Mouse (Mus musculus) neural tube, embryonic 10.5 days (tissue): ENCODE data around the gene Lin37.
A peak's percentile ranks its signal among the peaks of the same experiment; 100 is the strongest.

ENCODE experiments used
- DNase-seq: peaks from one replicate; pipeline ENCODE4 v3.0.0-alpha.2; 2017; ENCODE audit warnings: low spot score; ENCODE audit errors: extremely low spot score

Lin37 gene

DNA sequence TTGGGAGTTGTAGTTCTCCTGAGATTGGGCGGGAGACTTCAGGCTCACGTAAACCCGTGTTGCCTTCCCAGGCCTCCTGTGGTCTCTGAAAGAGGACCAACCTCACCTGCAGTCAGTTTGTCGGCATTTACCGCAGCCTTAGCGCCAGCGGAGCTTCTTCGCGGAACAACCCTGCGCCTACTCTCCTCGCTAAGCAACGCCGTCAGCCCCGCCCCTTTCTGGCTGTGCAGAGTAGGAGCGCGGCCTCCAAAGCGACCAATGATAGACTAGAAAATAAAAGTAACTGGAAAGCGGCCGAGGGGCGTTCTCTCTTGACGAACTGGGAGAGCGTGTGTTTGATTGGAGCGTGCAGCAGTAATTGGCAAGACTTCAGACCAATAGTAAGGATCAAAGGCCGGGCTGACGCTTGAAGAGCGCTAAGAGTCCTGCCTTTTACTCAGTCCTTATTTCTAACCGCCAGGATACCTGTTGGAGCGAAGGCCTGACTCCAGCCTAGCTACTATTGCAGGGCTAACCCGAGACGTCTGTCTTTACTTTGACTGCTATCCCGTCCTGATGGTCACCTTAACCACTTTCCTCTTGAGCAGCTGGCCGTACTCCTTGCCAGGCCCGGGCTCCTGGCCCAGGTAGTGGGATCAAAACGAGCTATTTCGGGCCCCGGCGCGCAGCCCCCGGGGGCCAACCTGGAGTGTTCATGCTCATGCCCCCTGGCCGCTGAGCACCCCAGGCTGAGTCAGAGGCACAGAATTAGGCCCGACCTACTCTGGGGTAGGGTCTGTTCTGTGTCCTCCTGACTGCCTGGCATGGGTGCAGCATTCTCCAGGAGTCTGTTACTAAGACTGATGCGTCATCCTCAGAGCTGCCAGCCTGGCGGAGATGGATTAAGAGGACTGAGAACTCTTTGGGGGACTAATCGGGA lies 7.3 kb downstream of the Lin37 start, which contains the start of the genes Hspb6 and Proser3:
TSS of gene Hspb6 (plus strand) at position 77 of the 919 bp plus-strand sequence.
TSS of gene Proser3 (minus strand) at position 198 of the 919 bp plus-strand sequence.
- peak; percentile 94 for DNase-seq

DNA sequence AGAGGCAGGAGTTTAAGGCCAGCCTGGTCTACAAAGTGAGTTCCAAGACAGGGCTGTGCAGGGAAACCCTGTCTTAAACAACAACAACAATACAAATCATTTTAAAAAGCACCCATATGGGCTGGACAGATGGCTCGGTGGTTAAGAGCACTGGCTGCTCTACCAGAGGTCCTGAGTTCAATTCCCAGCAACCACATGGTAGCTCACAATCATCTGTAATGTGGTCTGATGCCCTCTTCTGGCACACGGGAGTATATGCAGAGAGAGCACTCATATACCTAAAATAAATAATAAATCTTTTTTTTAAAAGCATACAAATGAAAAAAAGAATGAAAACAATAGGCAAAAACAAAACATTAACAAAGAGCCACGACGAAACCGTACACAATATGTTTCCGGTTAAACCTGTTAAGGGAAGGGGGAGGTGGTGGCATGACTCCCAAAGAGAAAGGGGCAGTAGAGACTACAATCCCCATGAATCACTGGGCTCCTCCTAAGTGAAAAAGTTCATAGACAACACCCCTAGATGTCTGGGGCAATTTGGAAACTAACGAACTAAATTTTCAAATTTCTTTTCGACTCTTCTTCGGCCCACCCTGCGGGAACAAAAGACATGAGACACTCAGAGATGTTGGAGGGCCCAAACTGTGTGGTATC lies 8.1 kb downstream of the Lin37 start:
- DNase-seq, result no peak

DNA sequence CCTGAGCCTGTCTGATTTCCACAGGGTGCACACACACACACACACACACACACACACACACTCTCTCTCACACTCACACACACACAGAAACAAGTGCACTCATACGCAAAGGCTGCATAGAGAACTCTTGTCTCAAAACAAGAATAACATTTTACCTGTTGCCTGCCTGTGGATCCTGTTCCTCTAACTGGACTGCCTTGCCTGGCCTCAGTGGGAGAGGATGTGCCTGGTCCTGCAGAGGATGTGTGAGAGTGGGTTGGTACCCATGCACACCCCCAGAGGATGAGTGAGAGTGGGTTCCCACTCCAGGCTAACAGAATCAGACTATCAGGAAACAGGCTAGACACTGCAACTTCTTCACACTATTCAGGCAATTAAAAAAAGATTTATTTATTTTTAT lies 9.0 kb downstream of the Lin37 start:
- DNase-seq, result no peak

DNA sequence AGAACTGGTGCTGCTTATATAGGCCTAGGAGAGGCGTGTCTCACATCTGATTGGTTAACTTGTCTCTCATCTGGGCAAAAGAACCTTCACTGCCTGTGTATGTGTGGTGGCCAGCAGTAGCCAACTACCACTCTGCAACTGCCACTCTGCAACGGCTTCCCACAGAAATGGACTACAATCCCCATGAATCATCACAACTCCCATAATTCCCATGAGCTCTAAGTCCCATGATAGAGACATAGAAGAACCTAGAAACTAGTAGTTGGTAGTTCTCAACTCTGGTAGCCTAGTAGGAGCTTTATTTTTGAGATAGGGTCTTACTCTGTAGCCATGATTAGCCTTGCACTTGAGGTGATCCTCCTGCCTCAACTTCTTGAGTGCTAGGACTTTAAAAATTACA lies 9.8 kb downstream of the Lin37 start:
- no peak for DNase-seq

DNA sequence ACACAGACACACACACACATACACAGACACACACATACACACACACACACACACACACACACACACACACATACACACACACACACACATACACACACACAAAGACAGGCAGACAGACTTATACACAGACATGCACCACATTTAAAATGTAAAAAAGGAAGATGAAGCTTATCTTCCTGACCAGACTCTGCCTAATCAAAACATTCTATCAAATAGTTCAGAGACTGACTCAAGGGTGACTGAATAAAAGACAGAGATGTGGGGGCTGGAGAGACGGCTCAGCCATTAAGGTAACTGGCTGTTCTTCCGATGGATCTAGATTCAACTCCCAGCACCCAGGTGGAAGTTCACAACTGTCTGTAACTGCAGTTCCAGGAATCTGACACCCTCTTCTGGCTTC lies 15.3 kb downstream of the Lin37 start:
- no peak for DNase-seq

DNA sequence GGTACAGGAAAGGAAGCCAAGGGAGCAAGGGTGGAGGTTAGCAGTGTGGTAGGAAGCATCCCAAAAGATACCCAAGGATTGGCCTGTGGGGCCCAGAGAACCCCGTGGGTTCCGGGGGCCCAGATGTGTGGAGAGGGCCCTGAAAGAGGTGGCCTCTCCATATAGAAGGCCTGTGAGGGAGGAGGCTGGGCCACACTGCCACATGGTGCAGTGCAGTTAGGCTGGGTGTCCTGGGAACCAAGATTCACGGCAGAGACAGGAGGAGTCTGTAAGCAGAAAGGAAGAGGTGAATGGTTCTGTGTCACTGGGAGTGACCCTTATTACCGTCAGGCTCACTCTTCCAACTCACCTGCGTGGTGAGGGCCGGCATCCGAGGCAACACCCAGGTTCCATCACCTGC lies 19.1 kb downstream of the Lin37 start:
- DNase-seq, result no peak

DNA sequence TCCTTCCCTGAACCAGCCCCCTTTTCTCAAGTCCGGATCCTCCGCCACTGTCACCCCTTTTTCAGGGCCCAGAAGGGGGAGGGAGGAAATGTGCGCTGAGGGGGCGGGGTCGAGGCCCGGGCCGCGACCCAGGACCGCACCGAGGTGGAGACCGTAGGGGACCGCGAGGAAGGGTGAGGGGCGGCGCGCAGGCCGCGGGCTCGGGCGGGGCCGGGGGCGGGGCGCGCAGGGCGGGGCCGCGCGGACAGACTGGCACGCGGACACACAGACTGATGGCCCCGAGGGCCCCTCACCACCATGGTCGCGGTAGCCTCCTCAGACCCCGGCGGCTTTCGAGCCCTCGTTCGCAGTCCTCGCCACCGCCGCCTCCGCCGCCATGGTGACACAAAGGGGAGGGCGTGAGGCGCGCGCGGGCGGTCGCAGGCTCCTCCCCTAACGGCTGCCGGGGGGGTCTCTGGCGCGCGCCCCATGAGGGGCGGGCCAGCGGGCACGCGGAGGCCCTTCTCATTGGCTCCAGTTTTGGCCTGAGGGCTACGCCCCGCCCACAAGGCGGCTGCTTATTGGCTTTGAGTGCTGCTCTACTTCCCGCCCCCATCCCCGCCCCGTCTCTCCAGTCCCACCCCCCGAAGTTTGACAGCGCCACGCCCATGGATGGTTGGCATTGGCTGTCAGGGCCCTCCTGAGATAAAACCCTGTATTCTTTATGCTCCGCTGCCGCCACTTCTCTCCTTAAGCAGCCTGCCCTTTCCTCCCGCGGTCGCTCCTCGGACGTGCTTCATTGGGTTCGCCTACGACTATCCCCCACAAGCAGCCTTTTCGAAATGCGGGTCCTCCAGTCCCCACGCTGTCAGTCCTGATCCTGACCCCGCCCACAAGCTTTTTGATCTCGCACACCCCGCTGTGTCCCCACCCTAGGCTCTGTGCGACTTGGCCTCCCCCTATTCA lies 24.7 kb downstream of the Lin37 start, which contains the start of gene Arhgap33:
TSS of gene Arhgap33 (minus strand) at position 428 of the 945 bp plus-strand sequence.
- peak; percentile 94 for DNase-seq

DNA sequence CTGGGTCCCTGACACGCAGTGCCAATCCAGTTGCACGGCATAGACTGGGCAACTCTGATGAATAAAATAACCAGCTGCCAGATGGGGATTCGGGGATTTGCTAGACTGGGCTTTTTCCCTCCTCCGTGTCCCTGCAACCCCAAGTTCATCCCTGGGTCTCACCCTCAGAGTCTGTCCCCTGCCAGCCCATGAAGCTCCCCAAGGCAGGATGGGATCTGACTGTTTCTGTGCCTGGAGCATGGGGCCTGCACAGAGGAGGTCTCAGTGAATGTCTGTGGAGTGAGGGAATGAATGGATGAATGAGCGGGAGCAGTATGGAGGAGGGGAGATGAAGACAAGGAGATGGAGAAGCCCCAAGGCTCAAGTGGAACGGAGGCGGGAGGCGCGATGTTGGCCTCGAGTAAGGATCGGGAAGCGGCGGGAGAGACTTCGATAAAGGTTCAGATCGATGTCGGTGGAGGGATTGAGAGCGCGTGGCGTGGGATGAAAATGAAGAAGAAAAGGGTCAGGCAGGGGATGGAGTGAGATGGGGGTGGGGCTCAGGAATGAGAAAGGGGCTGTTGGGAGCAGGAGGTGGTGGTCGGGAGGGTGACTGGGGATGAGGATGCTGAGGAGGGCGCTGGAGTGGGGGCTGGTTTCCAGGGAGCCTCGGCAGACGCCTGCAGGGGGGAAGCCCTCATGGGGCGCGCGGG lies 25.6 kb downstream of the Lin37 start:
- DNase-seq, result peak; percentile 57

DNA sequence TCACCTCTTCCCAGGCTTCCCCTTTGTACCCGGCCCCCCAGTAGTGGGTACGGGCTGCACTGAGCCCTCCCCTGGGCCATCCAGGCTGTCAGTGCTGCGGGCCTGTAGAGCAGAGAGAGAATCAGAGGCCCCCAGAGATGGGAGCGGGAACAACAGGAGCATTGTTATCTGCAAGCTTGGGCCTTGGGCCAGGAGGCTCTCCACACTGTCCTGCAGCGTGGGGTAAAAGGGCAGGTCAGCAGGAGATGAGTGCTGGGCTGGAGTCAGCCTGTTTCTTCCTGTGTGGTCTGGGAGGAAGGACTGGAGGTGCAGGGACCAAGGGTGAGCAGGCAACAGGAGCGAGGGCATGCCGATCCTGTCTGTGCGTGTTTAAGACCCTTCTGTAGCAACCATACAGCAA lies 26.7 kb downstream of the Lin37 start:
- peak; percentile 47 for DNase-seq

DNA sequence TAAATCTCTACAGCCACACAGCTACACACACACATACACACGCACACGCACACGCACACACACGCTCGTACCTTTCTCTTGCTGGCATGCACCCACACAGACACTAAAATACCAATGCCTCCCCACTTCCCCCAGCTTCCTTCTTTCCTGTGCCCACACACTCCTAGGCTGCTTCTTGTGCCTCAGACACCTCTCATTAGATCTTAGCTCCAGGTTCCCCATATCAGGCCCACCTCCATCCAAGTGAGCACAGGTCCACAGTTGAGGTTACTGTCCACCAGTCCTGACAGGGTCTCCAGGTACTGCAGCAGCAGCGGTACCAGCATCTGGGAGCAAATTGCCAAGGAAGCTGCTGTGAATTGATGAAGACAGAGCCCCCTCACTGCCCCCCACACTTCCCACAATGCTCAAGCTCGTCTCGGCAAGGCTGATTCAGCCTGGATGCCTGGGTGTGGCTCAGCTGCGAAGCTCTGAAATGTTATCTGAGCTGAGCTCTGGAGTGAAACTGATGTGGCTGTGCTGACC lies 28.3 kb downstream of the Lin37 start:
- no peak for DNase-seq

DNA sequence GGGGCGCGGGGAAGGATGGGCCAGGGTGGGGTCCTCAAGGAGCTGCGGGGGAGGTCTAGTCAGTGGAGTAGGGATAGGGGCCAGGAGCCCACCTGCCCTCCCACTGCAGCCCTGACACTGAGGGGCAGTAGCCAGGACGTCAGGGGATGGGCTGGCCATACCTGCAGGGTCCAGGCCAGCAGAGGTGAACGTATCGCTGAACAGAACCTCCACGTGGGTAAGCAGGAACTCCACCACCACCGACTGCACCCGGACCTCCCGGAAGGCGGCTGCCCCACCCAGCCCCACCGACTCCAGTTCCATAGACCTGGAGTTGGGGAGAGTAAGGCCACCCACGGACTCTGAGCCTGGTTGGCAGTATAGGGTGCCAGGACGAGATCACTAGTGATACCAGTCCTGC lies 32.7 kb downstream of the Lin37 start:
- no peak for DNase-seq

DNA sequence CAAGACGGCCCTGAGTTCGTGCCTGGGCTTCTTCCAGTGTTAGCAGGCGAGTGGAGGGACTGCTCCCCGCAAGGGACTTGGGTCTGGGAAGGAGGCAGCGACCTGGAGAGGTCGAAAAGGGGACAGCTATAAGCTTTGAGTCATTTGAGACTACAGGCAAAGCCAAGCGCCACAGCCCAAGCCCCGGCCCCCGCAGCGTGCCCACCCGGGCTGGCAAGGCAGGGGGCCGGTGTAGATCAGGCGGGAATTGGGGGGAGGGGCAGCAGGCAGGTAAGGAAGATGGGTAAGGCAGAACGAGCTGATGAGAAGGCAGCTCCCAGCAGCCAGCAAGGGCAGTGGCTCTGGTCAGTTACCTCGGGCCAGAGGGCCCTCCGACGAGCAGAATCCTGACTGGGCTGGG lies 33.2 kb downstream of the Lin37 start:
- DNase-seq, result no peak

DNA sequence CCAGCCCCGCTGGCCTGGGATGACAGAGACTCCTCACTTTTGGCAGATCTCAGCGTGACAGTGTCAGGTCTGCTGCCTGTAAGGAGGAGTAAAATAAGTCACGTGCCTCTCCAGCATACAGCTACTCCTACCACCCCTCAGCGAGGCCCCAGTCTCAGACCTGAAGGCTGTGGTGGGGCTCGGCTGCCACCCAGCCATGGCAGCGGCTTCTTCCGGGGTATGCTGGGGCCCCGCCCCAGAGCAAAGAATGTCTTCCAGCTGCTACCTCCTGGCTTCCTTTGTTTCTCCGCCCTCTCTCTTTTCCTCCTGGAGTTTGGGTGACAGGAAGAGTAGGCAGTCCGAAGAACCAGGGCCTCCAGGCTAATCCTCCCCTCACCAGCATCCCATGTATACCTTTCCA lies 33.7 kb downstream of the Lin37 start:
- peak; percentile 23 for DNase-seq

DNA sequence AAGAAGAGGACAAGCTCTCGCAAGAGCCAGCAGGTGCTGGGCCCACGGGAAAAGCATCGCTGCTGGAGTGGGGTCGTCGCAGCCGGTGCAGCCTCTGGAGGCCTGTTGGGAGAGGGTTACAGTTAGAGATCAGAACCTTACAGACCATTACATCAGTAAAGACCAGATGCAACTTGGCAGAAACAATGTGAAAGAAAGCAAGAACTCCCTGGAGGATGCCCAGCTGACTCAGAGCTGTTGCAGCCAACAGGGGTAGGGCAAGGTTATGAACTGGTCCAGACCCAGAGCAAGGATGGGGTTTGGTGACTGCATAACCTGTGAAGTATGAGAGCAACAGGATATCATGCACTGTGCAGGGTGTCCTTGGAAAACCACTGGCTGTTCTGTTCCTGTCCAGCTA lies 35.2 kb downstream of the Lin37 start:
- DNase-seq, result no peak

DNA sequence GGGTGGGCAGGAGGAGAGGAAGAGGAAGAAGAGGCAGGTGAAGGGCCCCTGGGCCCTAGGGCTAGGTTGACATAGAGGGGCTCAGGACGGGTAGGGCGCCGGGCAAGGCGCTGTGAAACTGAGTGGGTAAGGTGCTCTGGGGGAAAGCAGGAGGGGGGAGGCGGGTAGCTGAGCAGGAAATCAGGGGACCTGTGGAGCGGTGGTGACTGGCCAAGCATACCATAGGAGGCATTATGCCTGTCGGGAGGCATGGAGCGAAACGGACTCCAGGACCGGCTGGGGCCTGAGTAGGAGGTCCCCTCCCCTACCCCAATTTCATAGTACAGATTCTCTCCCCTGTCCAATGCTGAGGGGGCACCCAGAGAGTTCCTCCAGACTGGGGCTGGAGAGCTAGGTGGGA lies 36.8 kb downstream of the Lin37 start:
- DNase-seq, result no peak

DNA sequence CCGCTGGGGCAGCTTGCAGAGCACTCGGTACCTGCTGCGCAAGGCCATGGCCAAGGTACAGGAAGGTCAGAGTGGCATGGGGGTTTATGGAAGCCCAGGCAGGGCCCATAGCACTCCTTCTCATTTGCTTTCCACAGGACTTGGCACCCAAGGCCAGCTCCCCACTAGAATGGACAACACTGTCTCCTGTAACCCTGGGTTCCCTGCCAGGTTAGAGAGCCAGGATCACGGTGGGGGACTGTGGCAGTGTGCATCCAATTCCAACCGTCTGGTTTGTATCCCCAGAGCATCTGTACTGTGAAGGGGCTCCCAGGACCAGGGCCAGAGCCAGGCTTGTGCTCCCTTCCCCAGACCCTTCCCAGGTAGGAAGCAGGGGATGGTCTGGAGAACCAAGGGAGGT lies 38.8 kb downstream of the Lin37 start:
- DNase-seq, result no peak

DNA sequence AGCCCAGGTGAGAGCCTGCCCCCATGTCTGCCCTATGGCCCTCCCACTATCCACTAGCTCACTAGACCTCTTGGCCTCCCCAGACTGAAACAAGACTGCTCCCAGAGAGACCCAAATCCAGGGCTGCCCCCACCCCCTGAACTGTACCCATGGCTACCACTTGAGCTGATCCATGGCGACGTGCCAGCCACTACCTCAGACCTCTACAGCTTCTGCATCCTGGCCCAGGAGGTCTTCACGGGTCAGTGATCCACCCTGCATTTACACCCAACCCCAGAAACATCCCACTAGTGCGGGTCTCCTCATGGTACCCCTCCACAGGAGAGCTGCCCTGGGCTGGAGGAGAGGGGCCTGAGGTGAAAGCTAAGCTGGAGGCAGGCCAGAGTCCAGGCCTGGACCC lies 39.2 kb downstream of the Lin37 start:
- no peak for DNase-seq

DNA sequence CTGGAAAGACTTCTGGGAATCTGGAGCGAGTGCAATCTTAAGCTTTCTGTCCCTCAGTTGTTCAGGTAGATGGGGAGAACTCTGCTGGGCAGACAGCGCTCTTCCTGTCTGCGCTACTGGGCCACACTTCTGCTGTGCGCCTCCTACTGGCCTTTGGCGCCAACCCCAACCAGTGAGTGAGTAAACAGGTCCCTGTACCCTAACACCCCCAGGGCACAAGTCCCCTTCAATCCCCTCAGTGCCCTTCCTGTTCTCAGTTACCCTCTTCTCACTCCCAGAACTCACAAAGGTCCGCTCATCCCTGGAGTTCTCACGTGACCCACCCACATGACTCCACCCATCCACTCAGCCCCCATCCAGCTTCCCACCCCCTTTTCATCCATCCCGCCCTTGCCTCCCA lies 41.3 kb downstream of the Lin37 start:
- DNase-seq, result no peak

DNA sequence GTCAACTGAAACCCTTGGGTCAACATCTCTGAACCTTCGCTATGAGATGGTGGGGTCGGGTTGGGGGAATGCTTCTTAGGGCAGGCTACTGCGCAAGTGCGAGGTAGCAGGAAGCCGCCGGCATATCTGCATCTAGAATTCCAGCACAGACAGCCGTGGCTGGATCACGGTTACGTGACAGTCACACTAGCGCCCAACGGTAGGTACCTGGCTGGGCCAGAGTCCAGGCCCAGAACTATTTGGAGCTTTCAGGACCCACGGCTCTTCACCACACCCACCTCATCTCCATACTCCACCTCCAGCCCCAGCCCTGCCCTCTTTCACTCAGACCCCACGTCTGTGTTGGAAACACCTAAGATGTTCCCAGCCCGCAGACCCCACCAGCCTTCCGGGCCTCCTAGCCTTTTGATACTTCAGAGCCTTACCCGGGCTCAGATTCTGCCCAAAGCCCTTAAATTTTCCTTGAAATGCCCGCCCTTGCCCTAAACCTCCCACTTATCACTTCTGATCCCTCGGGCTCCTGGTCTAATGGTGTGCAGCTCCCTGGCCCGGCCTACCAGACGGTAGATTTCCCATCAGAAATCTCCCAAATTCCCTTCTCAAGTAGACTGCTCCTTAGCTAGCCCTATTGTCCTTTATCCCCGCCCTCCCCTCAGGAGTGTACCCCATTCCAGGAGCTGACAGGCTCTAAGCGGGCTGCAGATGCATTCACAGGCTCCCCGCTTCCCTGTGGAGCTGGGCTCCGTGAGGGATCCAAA lies 44.5 kb downstream of the Lin37 start:
- no peak for DNase-seq

DNA sequence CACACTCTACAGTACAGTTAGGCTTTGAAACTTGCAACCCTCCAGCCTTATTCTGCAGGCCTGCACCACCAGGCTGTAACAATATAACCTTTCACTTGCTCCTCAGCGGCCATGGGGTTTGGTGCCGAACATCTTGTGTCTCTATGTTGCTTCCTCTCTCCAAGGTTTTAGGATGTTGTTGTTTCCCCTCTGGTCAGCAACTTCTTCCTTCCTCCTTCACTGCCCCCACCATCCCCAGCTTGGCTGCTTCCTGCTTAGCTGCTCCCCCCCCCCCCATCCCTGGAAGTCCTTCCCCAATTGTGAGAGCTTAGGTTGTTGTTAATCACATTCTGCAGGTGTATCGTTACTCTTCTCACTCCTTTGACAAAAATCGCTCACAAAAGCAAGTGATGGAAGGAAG lies 51.6 kb downstream of the Lin37 start:
- no peak for DNase-seq
